Mouse (Mus musculus): ENCODE data around the gene Rassf1.

The Rassf1 gene

GRCm38 (mm10) chr9:107606591-107606990 lies 55.2 kb downstream of the Rassf1 start:
- DNase-seq: no peak

- DNase-seq: no peak
Measured at GRCm38 (mm10) chr9:107607036-107607435, 55.7 kb downstream of the Rassf1 start.

GRCm38 (mm10) chr9:107607653-107608245 lies 56.4 kb downstream of the Rassf1 start:
- DNase-seq: no peak

DNA sequence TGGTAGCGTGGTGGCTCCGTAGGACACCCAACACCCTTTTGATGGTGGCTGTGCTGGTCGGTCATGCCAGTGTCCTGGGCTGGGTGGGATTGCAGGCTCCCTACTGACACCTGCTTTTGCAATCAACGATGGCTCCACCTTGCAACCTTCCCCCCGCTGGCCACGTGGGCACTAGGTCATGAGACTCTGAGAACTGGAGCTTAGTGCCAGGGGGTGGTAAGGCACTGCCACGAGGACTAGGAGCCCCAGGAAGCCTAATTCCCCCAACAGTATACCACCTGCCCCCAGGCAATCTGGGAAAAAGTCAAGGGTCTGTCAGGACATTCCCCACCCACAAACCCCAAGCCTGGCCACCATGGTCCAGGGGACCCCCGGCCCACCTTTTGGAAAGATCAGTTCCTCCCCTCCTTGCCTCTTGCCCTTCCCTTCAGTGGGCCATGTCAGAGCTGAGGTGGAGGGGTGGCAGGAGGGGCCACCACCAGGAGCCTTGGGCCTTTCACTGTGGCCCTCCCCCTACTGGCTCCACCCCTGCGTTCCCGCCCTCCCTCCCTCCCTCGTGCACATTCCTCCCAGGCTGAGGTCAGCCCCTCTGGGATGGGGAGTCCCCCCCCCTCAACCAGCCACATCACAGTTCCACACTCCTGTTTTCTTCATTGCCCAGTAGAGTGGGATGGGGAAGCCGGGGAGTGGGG lies 57.5 kb downstream of the Rassf1 start, which contains the start of gene Sema3b:
Gene Sema3b, minus strand, starts transcription at position 489 of the 692 bp plus-strand sequence.
- DNase-seq: no peak

DNA sequence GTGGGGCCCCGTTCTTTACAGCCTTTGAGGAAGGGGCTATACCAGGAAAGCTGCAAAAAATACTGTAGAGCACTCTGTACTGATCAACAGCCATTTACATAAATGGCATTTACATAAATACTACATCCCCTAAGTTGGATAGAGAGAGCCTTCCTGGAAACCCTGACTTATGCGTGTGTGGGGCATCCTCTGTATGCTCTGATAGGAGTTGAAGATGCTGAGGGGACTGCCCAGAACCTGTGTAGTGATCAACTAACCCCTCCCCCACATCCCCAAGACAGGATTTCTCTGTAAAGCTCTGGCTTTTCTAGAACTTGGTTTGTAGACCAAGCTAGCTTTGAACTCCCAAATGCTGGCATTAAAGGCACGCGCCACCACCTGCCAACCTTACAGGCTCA lies 58.1 kb downstream of the Rassf1 start:
- DNase-seq: no peak

GRCm38 (mm10) chr9:107611456-107612190 lies 60.3 kb downstream of the Rassf1 start:
- no peak for DNase-seq

Data from embryo, embryonic 11 days (tissue).